ENCODE assay signal across 10 mouse cellular contexts in the genomic region with DNA sequence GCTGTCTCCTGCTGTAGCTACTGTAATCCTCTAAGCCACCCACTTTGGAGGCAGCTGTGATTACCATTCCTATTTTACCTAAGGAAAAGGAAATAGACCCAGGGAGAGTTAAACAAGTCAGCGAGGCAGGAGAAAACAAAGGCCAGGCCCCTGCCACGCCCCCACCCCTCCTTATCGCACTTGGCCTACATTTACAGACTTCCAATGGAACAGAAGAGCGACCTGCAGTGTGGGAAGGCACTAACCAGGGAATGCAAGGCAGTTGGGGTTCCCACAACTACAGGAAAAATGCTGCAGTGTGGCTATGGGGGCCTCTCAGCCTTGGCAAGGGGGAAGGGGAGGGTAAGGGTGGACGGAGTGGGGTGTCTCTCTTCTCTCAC. TPM values are rescaled to one million over a fixed set of nuclear protein-coding genes. Genes with fewer than 3 reads are reported as not detected.
DNase-seq lines count a peak whose midpoint lies in the region; ATAC-seq and TF ChIP-seq lines count a peak whose summit lies in the region.
"Had no signal": no experiment of that assay in that cellular context is flagged by ENCODE, and none has a peak within 500 bp of the region (broad histone marks: within the 10 kb centered on the region; RNA-seq: fewer than 3 reads in every experiment).

No protein-coding gene starts in this region.

- no peaks in the 10 kb centered on the region for H3K36me3 ChIP-seq in kidney, postnatal 0 days (ENCODE audit: insufficient read depth, low read length)
- H3K36me3 ChIP-seq in embryonic facial prominence, embryonic 14.5 days (ENCODE audit: control insufficient read depth, insufficient read depth, low read length) = no peaks in the 10 kb centered on the region
- H3K36me3 ChIP-seq in intestine, embryonic 16.5 days (ENCODE audit: control insufficient read depth, insufficient read depth, low read length) = no peaks in the 10 kb centered on the region

- ATAC-seq in kidney, postnatal 0 days (replicated peaks; ENCODE audit: low FRiP score, low read depth) = no peak
- ATAC-seq in embryonic facial prominence, embryonic 14.5 days (ENCODE audit: low read depth) = no peak
- peak; percentile 47 for ATAC-seq in intestine, embryonic 16.5 days

- H3K27ac ChIP-seq in kidney, postnatal 0 days = 0 out of 2 replicates have a peak overlapping the region, but pooled peaks have one; percentile 36
- H3K27ac ChIP-seq in embryonic facial prominence, embryonic 14.5 days (replicated peaks; ENCODE audit: low read depth, low read length) = peak overlapping the region; percentile 83
- peak overlapping the region; percentile 73; the same call in 1 of the 2 replicates for H3K27ac ChIP-seq in intestine, embryonic 16.5 days (ENCODE audit: low read length)
- H3K27ac ChIP-seq: macrophage had no signal

- H3K4me2 ChIP-seq in kidney, postnatal 0 days (ENCODE audit: low read length) = no peak overlapping the region
- H3K4me2 ChIP-seq in embryonic facial prominence, embryonic 14.5 days (ENCODE audit: low read depth, low read length) = no peak overlapping the region
- H3K4me2 ChIP-seq in intestine, embryonic 16.5 days (ENCODE audit: low read depth, low read length) = no peak overlapping the region

- H3K9ac ChIP-seq in kidney, postnatal 0 days (ENCODE audit: low read depth, low read length) = no peak overlapping the region
- no peak overlapping the region for H3K9ac ChIP-seq in embryonic facial prominence, embryonic 14.5 days (ENCODE audit: low read depth, low read length)
- peak overlapping the region; percentile 27 for H3K9ac ChIP-seq in intestine, embryonic 16.5 days (ENCODE audit: low read depth, low read length)

- no peaks in the 10 kb centered on the region for H3K27me3 ChIP-seq in kidney, postnatal 0 days (ENCODE audit: insufficient read depth, low read length)
- H3K27me3 ChIP-seq in embryonic facial prominence, embryonic 14.5 days (replicated peaks; ENCODE audit: control insufficient read depth, insufficient read depth, low read length) = no peaks in the 10 kb centered on the region
- no peaks in the 10 kb centered on the region for H3K27me3 ChIP-seq in intestine, embryonic 16.5 days (replicated peaks; ENCODE audit: control insufficient read depth, insufficient read depth, low read length)

- no peak for TF ChIP-seq CTCF in kidney, postnatal 0 days (IDR thresholded peaks at IDR 0.05; ENCODE audit: low read depth)

- no peaks in the 10 kb centered on the region for H3K9me3 ChIP-seq in kidney, postnatal 0 days (replicated peaks; ENCODE audit: low read length)
- H3K9me3 ChIP-seq in embryonic facial prominence, embryonic 14.5 days (ENCODE audit: control insufficient read depth, low read length) = no peaks in the 10 kb centered on the region
- H3K9me3 ChIP-seq in intestine, embryonic 16.5 days (ENCODE audit: control insufficient read depth, low read length) = no peaks in the 10 kb centered on the region

- whole genome bisulfite sequencing in kidney, postnatal 0 days = 32% methylated on average over 5 of the region's 5 CpGs
- WGBS in embryonic facial prominence, embryonic 14.5 days = 40% methylated on average over 5 of the region's 5 CpGs
- WGBS in intestine, embryonic 16.5 days = 22% methylated on average over 5 of the region's 5 CpGs

- no peak overlapping the region for H3K4me3 ChIP-seq in kidney, postnatal 0 days (replicated peaks; ENCODE audit: low read depth, low read length)
- H3K4me3 ChIP-seq in embryonic facial prominence, embryonic 14.5 days (ENCODE audit: low read depth, low read length) = no peak overlapping the region
- H3K4me3 ChIP-seq in intestine, embryonic 16.5 days (ENCODE audit: low read length) = no peak overlapping the region

- H3K4me1 ChIP-seq in kidney, postnatal 0 days (replicated peaks; ENCODE audit: insufficient read depth, low read length) = peaks cover 38% of the 10 kb centered on the region
- peaks cover 41% of the 10 kb centered on the region for H3K4me1 ChIP-seq in embryonic facial prominence, embryonic 14.5 days (ENCODE audit: control insufficient read depth, insufficient read depth, low read length)
- H3K4me1 ChIP-seq in intestine, embryonic 16.5 days (ENCODE audit: control insufficient read depth, insufficient read depth, low read length) = peaks cover 56% of the 10 kb centered on the region

- DNase-seq in kidney, postnatal 0 days (ENCODE audit: low spot score) = no peak
- no peak for DNase-seq in kidney, adult 8-10 months
- peak; percentile 38 for DNase-seq in embryonic facial prominence, embryonic 14.5 days (ENCODE audit: low spot score)
- peak; percentile 64 for DNase-seq in retina, postnatal 1 day
- no peak for DNase-seq in layer of hippocampus, postnatal 25 days (ENCODE audit: extremely low spot score in 1 of 2, low spot score in 1 of 2)
- no peak for DNase-seq in layer of hippocampus, adult 18-20 months (ENCODE audit: low spot score in 2 of 2)
- no peak for DNase-seq in urinary bladder, postnatal 25 days (ENCODE audit: low spot score)
- DNase-seq: right cerebral cortex, postnatal 25 days had no signal

RNA-seq across cellular contexts. Expression of a gene that starts 34.2 kb away (rescaled TPM):
- polyA plus RNA-seq in kidney, postnatal 0 days (2015; fragmentation: Nextera tagmentation; extraction: Ambion mirVana) = 206 and 225 TPM in 2 replicates
- 166 and 175 TPM in 2 replicates for polyA plus RNA-seq in embryonic facial prominence, embryonic 14.5 days (2014; fragmentation: Nextera tagmentation; extraction: Ambion mirVana)
- 135 and 142 TPM in 2 replicates for polyA plus RNA-seq in intestine, embryonic 16.5 days (2015; fragmentation: Nextera tagmentation; extraction: Ambion mirVana)
- 10 to 100 TPM; 61.7 to 71.3 TPM for total RNA-seq in layer of hippocampus, postnatal 25 days (2021)
- 10 to 100 TPM; 71.7 to 73.8 TPM for total RNA-seq in layer of hippocampus, adult 18-20 months (2021)

Comparison
In these comparisons a context has a peak if more than half of its experiments do, and no peak if none do; other contexts are left out.
1. DNase-seq: peak in embryonic facial prominence, embryonic 14.5 days (single experiment) and retina, postnatal 1 day (single experiment); none in kidney, postnatal 0 days (single experiment), kidney, adult 8-10 months (0 of 2), layer of hippocampus, postnatal 25 days (0 of 2), layer of hippocampus, adult 18-20 months (0 of 2) and urinary bladder, postnatal 25 days (single experiment).
2. Peak in every context shown above with its lines, with median percentiles within 50 percentile points of each other: H3K27ac ChIP-seq.